Mouse (Mus musculus) E14TG2a.4 (cell line): ENCODE data around the gene Ubqln5.

Experiments used
- CTCF ChIP-seq: conservative IDR thresholded peaks from 2 replicates; pipeline ENCODE4 v1.5.1; 2014; ENCODE audit warnings: low read length
- NANOG ChIP-seq: IDR thresholded peaks from 2 replicates; pipeline ENCODE4 v1.6.1; 2014; ENCODE audit warnings: borderline replicate concordance, low read length, mixed read lengths

GRCm38 (mm10) chr7:104143179-104143578 lies 13.6 kb upstream of the Ubqln5 start, which contains the start of gene Ubqln3:
- TF ChIP-seq CTCF (no peak), NANOG (no peak)
